Mouse (Mus musculus) cerebellum, postnatal 10 days (tissue): ENCODE results near the gene Rxylt1.
A peak's percentile ranks its signal among the peaks of the same experiment; 100 is the strongest.

ENCODE experiments used
- DNase-seq, 2 experiments: peaks; one replicate each; pipeline ENCODE4 v3.0.0; 2021; ENCODE audit warnings: mixed read lengths in 2 of 2

Gene Rxylt1

GRCm38 (mm10) chr10:122044926-122045325, 52.2 kb downstream of the Rxylt1 start:
- DNase-seq, result no peak

- DNase-seq, result peak; percentile 30
These were observed 56.8 kb downstream of the Rxylt1 start for GRCm38 (mm10) chr10:122040372-122040771.

- no peak for DNase-seq
These were observed 57.6 kb downstream of the Rxylt1 start for GRCm38 (mm10) chr10:122039566-122039965.

GRCm38 (mm10) chr10:122038554-122038953, 58.6 kb downstream of the Rxylt1 start:
- peak; percentile 21 to 29 for DNase-seq

- no peak for DNase-seq
These were observed 63.9 kb downstream of the Rxylt1 start for GRCm38 (mm10) chr10:122033271-122033670.

GRCm38 (mm10) chr10:122030420-122030819, 66.8 kb downstream of the Rxylt1 start:
- no peak for DNase-seq

- DNase-seq, result no peak
These were observed 67.4 kb downstream of the Rxylt1 start for GRCm38 (mm10) chr10:122029738-122030137.
